Mouse (Mus musculus) stomach, postnatal 0 days (tissue): ENCODE results near the gene Bahcc1. TPM values are rescaled to one million over a fixed set of nuclear protein-coding genes. Genes with fewer than 3 reads are reported as not detected.
A peak's percentile ranks its signal among the peaks of the same experiment; 100 is the strongest.

Source experiments
- ATAC-seq: fragments of 200-750 bp; cut with Nextera tagmentation; 2 replicates; pipeline ENCODE4 v1.8.0; 2017; ENCODE audit not compliant: low FRiP score, low TSS enrichment
- DNase-seq: peaks from one replicate; pipeline ENCODE4 v3.0.0-alpha.2; 2016; ENCODE audit warnings: low spot score
- H3K27ac ChIP-seq: fragments of 300-500 bp; sonication (generic); replicated peaks from 2 replicates; pipeline ENCODE4 v1.5.1; 2014; ENCODE audit warnings: mild to moderate bottlenecking, control low read depth
- H3K27me3 ChIP-seq: fragments of 300-500 bp; sonication (generic); 2 replicates; pipeline ENCODE4 v1.6.1; 2014; ENCODE audit warnings: low read length; ENCODE audit not compliant: control insufficient read depth, insufficient read depth
- H3K36me3 ChIP-seq: fragments of 300-500 bp; sonication (generic); 2 replicates; pipeline ENCODE4 v1.6.1; 2014; ENCODE audit warnings: low read length, mixed read lengths; ENCODE audit not compliant: control insufficient read depth, insufficient read depth
- H3K4me1 ChIP-seq: fragments of 300-500 bp; sonication (generic); replicated peaks from 2 replicates; pipeline ENCODE4 v1.6.1; 2014; ENCODE audit warnings: antibody characterized with exemption; ENCODE audit not compliant: control insufficient read depth, insufficient read depth
- H3K4me2 ChIP-seq: fragments of 300-500 bp; sonication (generic); replicated peaks from 2 replicates; pipeline ENCODE4 v1.6.1; 2014; ENCODE audit warnings: low read depth, mild to moderate bottlenecking, control low read depth, moderate library complexity
- H3K4me3 ChIP-seq: fragments of 300-500 bp; sonication (generic); 2 replicates; pipeline ENCODE4 v1.5.1; 2014; ENCODE audit warnings: low read depth, low read length, control low read depth
- H3K9ac ChIP-seq: fragments of 300-500 bp; sonication (generic); 2 replicates; pipeline ENCODE4 v1.6.1; 2014; ENCODE audit warnings: mild to moderate bottlenecking, low read length, control low read depth, mixed read lengths
- H3K9me3 ChIP-seq: fragments of 300-500 bp; sonication (generic); 2 replicates; pipeline ENCODE4 v1.6.1; 2016; ENCODE audit warnings: low read length; ENCODE audit not compliant: control insufficient read depth
- CTCF ChIP-seq: IDR thresholded peaks from 2 replicates; pipeline ENCODE4 v1.5.1; 2016; ENCODE audit warnings: antibody characterized with exemption, low read depth, mild to moderate bottlenecking, moderate library complexity
- EP300 ChIP-seq: optimal IDR thresholded peaks from 2 replicates; pipeline ENCODE3; 2016; ENCODE audit warnings: antibody characterized with exemption
- WGBS: fragments of 180-500 bp; shearing (Covaris S2); extraction: QIAGEN DNeasy Blood & Tissue Kit; methylation state at CpG from one replicate; pipeline ENCODE4 v1.1.7; 2014; 5-methylcytosine and 5-hydroxymethylcytosine counted together
- polyA plus RNA-seq: library from polyadenylated mRNA; unstranded; fragments of >200 nt; fragmentation: Nextera tagmentation; extraction: Ambion mirVana; gene quantifications from 2 replicates; pipeline ENCODE4 v1.2.1, GENCODE M21; 2015

Bahcc1 gene
- polyA plus RNA-seq, 1 experiment from 2014 or later, result 2.7 TPM

DNA sequence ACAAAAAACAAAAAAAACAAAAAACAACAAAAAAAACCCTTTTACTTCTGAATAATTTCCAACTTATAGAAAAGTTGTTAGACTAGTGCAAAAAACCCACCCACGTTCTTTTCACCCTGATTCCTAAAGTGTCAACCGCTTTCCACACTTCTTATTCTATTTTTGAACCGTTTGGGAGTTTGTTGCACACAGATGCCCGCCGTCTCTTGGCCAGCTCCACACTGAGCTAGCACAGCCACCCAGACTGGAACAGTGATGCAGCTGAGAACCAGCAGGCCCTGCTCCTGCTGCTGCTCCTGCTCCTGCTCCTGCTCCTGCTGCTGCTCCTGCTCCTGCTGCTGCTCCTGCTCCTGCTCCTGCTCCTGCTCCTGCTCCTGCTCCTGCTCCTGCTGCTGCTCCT, 28.5 kb upstream of the Bahcc1 start:
- ATAC-seq, result no peak
- no peak for TF ChIP-seq CTCF
- no peak for TF ChIP-seq EP300
- Histone ChIP-seq H3K9me3 (no peaks in the 10 kb centered on the region), H3K36me3 (no peaks in the 10 kb centered on the region), H3K27me3 (no peaks in the 10 kb centered on the region), H3K4me2 (no peak overlapping the region), H3K4me3 (no peak overlapping the region), H3K4me1 (no peaks in the 10 kb centered on the region; the same call in 1 of the 2 replicates), H3K27ac (no peak overlapping the region), H3K9ac (no peak overlapping the region)
- WGBS, result 78% methylated on average over 5 of the region's 5 CpGs
- DNase-seq, result no peak

DNA sequence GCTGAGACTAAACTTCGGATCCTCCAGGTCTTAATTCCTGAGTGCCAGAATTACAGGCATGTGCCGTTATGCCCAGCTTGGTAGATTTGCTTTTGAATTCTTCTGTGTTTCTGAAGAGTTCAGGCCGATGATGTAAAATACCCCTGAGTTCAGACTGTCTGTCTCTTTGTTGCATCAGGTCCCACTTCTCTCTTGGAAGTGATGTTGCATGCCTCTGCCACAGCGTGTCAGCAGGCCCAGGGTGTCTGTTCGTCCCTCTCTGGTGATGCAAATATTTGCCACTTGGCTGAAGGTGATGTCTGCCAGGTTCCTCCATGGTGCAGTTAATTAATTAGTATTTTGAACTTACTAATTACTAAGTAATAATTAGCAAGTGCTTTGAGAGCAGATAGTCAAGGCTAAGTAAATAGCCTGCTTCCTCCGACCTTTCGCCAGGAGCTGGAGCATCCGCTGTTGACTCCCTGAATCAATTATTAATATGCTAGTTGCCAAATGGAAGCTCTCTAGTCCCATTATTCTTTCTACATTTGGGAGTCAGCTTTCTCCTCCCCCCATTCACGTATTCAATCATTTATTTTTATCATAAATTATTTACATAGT, 26.6 kb upstream of the Bahcc1 start:
- H3K36me3 ChIP-seq, result no peaks in the 10 kb centered on the region
- no peaks in the 10 kb centered on the region for H3K9me3 ChIP-seq
- 54% methylated on average over 9 of the region's 9 CpGs for WGBS
- H3K27me3 ChIP-seq, result no peaks in the 10 kb centered on the region
- H3K4me1 ChIP-seq, result no peaks in the 10 kb centered on the region; the same call in 1 of the 2 replicates
- no peak overlapping the region for H3K9ac ChIP-seq
- ATAC-seq (no peak), DNase-seq (no peak)
- no peak overlapping the region for H3K27ac ChIP-seq
- no peak overlapping the region for H3K4me2 ChIP-seq
- H3K4me3 ChIP-seq, result no peak overlapping the region
- TF ChIP-seq EP300 (no peak), CTCF (0 out of 2 replicates have a peak, but pooled peaks have one; percentile 9)

GRCm38 (mm10) chr11:120206669-120207090, 26.1 kb upstream of the Bahcc1 start:
- Histone ChIP-seq H3K4me3 (no peak overlapping the region), H3K27ac (0 out of 2 replicates have a peak overlapping the region, but pooled peaks have one; percentile 14), H3K4me1 (no peaks in the 10 kb centered on the region; the same call in 1 of the 2 replicates), H3K9me3 (no peaks in the 10 kb centered on the region), H3K9ac (no peak overlapping the region), H3K4me2 (0 out of 2 replicates have a peak overlapping the region, but pooled peaks have one; percentile 3), H3K27me3 (no peaks in the 10 kb centered on the region), H3K36me3 (no peaks in the 10 kb centered on the region)
- peak; percentile 53 for ATAC-seq
- TF ChIP-seq EP300 (no peak), CTCF (no peak)
- 26% methylated on average over 5 of the region's 5 CpGs for WGBS
- DNase-seq, result no peak

GRCm38 (mm10) chr11:120208848-120209247, 23.9 kb upstream of the Bahcc1 start:
- H3K9me3 ChIP-seq, result no peaks in the 10 kb centered on the region
- no peak overlapping the region for H3K4me3 ChIP-seq
- H3K4me1 ChIP-seq, result no peaks in the 10 kb centered on the region; the same call in 1 of the 2 replicates
- no peak overlapping the region for H3K9ac ChIP-seq
- no peak overlapping the region for H3K4me2 ChIP-seq
- no peak overlapping the region for H3K27ac ChIP-seq
- 78% methylated on average over 2 of the region's 2 CpGs for WGBS
- no peaks in the 10 kb centered on the region for H3K36me3 ChIP-seq
- DNase-seq (no peak), ATAC-seq (no peak)
- H3K27me3 ChIP-seq, result no peaks in the 10 kb centered on the region
- TF ChIP-seq CTCF, result peak; percentile 66
- TF ChIP-seq EP300, result no peak

DNA sequence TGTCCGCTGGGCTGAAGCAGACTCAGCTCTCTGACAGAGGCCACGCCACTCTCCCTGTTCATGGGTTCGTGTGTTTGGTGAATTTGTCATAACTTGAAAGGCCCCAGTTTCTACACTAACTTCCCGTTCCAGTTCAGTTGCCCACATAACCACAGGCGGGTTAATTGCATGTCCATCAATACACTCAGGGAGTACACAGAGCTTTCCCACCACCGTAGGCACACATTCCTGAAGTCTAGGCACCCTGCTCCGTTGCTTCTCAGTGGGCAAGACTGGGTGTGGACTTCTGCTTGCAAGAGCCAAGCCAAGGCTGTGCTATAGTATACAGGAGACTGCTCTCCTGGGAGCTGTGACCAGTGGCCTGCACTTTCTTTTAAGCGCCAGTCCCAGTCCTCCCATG, 23.3 kb upstream of the Bahcc1 start:
- DNase-seq, result no peak
- Histone ChIP-seq H3K27me3 (no peaks in the 10 kb centered on the region), H3K9me3 (no peaks in the 10 kb centered on the region), H3K4me1 (no peaks in the 10 kb centered on the region; the same call in 1 of the 2 replicates), H3K4me3 (no peak overlapping the region), H3K36me3 (no peaks in the 10 kb centered on the region), H3K27ac (no peak overlapping the region), H3K4me2 (no peak overlapping the region), H3K9ac (no peak overlapping the region)
- 58% methylated on average over 8 of the region's 8 CpGs for WGBS
- no peak for ATAC-seq
- TF ChIP-seq EP300, result no peak
- TF ChIP-seq CTCF, result no peak

DNA sequence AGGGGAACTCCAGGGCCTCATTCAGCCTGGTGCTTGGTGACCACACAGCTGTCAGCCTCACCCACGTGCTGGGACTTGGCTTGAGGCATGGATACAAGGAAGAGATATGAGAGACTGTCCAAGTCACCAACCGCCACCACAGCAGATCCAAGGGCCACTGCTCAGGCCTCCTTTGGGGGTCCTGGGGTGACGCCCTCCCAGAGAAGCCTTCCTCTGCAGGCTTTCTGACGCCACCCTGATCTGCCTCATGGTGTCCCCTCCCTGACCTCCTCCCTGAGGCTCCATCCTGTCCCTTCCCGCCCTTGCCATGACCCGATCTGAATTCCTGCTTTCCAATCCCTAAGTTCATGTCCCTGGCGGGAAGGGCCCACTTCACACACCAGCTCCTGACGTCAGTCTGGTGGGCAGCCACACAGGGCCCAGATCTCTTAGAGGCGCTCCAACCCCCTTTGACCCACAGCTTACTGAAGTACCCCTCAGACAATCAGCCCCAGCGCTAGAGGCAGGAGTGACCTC, 17.0 kb upstream of the Bahcc1 start:
- Histone ChIP-seq H3K9ac (no peak overlapping the region), H3K4me2 (no peak overlapping the region), H3K4me3 (no peak overlapping the region), H3K27me3 (no peaks in the 10 kb centered on the region), H3K9me3 (no peaks in the 10 kb centered on the region), H3K4me1 (0 out of 2 replicates have a peak, but pooled peaks cover 7% of the 10 kb centered on the region), H3K27ac (0 out of 2 replicates have a peak overlapping the region, but pooled peaks have one; percentile 24), H3K36me3 (no peaks in the 10 kb centered on the region)
- peak; percentile 45; the same call in 1 of the 2 replicates for ATAC-seq
- 62% methylated on average over 10 of the region's 10 CpGs for WGBS
- TF ChIP-seq CTCF, result no peak
- TF ChIP-seq EP300, result no peak
- no peak for DNase-seq
